Mouse (Mus musculus) lung, postnatal 36 days (tissue): Measurements from ENCODE around the gene Ctsa.
"Not testable (repeated sequence)": the region's sequence is repeated elsewhere in the genome, so short reads cannot be mapped to it uniquely, and the experiment has no call there.

Source experiments
- DNase-seq: peaks from one replicate; pipeline ENCODE4 v3.0.0; 2022; ENCODE audit warnings: mixed read lengths

Ctsa gene

GRCm38 (mm10) chr2:164856309-164857100 lies 23.8 kb downstream of the Ctsa start:
- no peak for DNase-seq

DNA sequence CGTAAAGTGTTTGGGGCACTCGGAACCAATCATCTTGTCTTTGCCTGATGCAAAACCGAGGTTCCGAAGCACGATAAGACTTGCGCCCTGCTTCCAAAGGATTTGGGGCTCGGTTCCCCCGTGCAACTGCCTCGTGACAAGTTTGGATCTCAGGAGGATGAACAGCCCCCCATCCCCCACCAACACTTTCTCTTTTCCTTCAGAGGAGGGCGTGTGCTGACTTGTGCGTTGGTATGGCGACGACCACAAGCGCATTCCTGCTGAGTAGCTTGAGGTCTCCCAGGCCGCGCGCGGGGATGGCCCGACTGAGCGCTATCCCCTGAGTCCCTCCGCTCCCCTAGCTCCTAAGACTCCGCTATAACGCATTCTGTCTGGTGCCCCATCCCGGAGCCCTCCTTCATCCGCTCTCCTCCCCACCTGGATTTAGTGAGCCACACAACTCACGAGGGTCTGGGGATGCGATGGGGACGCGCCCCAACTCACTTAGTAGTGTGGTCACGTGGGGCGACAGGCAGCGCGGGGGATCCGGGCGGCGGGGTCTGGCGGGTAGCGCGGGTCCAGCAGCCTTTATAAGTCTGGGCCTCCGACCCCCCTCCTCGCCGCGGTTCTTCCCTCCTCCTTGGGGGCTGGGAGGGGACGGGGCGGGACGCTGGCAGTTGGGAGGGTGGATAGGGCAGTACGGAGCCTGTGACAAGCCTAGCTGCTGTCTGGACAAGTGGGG lies 24.6 kb downstream of the Ctsa start, which contains the start of gene Pltp:
Pltp (minus strand) TSS at position 611 of the 721 bp plus-strand sequence.
- peak; percentile 82 for DNase-seq

GRCm38 (mm10) chr2:164857842-164858553 lies 25.3 kb downstream of the Ctsa start:
- DNase-seq, result no peak

DNA sequence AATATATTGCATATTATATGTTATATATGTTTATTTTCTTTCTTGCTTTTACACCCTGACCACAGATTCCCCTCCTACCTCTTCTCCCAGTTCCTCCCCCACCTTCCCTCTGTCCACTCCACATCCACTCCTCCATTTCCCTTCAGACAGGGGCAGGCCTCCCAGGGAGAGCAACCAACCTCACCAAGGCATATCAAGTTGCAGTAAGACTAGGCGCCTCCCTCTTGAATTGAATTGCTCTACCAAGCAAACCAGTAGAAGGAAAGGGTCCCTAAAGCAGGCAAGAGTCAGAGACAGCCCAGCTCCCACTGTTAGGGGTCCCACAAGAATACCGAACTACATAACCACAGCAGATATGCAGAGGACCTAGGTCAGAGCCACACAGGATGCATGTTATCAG lies 26.5 kb downstream of the Ctsa start:
- DNase-seq, result no peak

DNA sequence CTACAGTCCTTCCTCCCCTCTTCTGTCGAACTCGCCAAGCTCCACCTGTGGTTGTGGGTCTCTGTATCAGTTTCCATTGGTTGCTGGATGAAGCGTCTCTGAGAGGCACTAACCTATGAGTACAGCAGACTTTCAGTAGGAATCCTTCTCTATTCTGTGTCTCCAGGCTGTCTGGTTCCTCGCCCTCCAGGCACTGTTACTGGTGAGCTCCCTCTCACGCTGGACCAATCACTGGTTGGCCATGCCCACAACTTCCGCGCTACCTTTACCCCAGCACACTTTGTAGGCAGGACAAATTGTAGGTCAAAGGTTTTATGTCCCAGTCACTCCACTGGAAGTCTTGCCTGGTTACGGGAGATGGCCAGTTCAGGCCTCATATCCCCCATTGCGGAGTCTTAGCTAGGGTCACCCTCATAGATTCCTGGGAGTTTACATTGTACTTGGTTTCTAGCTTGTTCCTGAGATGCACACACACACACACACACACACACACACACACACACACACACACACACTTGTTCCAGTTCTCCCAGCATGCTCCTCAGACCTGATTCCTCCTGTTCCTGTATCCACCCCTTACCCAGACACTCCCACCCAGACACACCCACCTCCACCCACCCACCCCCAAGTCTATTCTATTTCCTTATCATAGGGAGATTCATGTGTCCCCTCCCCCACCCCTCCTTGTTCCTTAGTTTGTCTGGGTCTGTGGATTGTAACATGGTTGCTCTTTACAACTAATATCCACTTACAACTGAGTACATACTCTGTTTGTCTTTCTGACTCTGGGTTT lies 27.2 kb downstream of the Ctsa start:
- peak; percentile 43 for DNase-seq

DNA sequence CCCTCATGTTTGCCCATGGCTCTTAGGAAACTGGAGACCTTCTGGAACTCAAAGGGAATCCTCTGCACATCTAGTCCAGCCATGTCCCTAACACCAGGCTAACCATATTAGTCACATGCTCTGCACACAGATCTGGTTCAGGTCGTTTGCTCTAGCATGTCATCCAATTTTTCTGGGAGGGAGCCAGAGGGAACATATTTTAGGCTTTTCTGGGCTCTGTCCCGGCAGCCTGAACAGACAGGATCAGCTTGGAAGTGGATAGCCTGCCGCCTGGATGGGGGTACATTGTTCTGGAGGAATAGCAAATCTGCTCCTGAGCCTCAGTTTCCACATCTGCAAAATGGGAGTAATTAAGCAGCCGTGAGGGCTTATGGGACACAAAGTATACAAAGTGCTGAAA lies 28.4 kb downstream of the Ctsa start:
- DNase-seq, result no peak

DNA sequence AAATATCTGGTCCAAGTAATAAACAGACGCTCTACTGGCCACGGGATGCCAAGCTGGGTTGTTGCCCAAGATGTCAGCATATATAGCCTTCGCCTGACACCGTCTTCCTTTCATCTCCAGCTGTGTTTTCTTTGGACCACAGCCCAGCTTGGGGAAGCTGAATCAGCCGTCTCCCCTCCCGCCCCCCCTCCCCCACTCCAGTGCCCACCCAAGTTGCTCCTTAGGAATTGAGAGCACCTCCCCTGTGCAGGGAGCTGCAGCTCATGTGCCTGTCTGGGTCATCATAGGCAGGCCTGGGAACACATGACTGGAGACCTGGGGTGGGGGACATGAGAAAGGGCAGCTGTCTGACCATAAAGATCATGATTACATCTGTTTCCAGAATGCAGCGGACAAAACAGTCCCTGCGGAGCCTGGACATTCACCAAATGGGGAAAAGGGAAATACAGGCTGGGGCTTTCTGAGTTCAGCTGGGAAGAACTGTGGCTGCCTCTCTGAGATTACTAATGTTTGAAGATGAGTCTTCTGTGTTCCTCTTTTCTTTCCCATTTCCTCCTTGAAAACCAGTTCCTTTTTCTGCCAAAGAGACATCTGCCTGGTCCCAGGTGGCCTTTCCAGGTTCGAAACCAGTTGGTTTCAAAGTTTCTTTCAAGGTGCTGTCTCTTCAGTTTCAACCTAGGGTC lies 29.6 kb downstream of the Ctsa start:
- DNase-seq, result peak; percentile 86

- DNase-seq, result not testable (repeated sequence)
These were observed 30.7 kb downstream of the Ctsa start for GRCm38 (mm10) chr2:164863411-164863810.

GRCm38 (mm10) chr2:164864593-164864992 lies 31.9 kb downstream of the Ctsa start:
- no peak for DNase-seq

DNA sequence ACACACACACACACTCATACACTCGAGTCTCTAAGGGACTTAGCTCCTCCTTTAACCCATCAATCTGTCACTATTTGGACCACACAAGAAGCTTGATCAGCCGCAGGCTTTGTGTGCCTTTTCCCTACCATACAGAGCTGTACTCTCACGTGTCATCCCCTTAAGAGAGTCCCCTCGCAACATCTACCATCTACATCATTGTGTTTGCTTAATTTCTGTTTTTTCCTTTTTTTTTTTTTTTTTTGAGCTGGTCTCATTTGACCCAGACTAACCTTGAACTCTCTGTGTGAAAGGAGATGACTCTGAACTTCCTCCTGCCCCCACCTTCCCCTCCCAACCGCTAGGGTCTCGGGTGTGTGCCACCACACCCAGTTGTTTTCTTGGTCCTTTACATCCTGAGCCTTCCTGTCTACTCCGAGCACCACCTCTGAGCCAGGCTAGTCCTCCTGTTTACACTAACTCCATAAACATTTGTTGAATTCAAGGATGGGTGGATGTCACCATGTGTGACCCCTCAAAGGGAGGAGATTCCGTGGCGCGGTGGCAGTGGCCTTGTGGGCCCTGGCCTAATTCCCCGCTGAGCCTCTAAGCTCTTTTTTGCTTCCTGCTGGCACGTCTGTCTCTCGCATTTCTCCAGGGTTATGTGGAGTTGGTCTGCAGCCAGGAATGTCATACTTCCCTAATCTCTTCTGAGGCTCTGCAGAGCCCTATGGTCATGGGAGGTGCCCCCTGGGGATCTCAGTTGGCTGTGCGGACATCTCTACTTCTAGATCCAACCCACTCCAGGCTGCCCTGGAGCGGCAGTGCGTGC lies 34.3 kb downstream of the Ctsa start:
- peak; percentile 93 for DNase-seq

DNA sequence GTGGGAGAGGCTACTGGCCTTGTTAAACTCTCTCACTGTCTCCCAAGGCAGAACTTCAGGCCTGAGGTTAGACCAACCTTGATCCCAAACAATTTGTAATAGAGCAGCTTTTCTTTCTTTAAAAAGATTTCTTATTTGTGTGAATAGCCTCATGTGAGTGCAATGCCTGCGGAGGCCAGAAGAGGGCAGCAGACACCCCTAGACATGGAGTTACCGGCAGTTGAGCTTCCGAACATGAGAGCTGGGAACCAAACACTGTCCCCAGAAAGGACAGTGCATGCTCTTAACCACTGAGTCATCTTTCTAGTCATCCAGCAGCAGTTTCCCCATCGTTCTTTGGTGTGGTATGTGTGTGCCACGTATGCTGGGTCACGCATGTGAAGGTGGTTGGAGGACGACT lies 34.9 kb downstream of the Ctsa start:
- peak; percentile 60 for DNase-seq

DNA sequence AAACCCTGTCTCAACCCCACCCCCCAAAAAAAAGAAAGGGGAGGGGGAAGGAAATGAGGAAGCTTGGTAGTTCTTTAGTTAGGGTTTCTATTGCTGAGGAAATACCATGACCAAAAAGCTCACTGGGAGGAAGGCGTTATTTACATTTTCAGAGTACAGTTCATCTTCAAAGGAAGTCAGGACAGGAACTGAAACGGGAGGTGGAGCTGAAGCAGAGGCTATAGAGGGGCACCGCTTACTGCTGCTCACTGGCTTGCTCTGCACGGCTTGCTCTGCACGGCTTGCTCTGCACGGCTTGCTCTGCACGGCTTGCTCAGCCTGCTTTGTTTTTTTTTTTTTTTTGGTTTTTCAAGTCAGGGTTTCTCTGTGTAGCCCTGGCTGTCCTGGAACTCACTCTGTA lies 35.8 kb downstream of the Ctsa start:
- peak; percentile 70 for DNase-seq

GRCm38 (mm10) chr2:164871602-164872303 lies 39.1 kb downstream of the Ctsa start:
- DNase-seq, result no peak

DNA sequence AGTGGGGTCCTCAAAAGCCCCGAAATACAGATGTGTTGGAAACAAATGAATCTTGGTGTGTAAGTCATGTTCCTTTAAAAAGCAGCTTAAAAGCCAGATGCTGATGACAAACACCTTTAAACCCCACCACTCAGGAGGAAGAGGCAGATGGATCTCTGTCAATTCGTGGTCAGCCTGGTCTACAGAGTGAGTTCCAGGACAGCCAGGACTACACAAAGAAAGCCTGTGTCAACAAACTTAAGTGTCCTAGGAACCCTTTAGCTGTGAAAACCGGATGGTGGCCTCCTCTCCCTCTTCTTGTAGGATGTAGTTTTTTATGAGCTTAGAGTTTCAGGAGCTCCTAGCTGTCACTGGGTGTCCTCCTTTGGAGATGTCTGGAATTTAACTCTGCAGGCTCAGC lies 40.9 kb downstream of the Ctsa start:
- peak; percentile 43 for DNase-seq

DNA sequence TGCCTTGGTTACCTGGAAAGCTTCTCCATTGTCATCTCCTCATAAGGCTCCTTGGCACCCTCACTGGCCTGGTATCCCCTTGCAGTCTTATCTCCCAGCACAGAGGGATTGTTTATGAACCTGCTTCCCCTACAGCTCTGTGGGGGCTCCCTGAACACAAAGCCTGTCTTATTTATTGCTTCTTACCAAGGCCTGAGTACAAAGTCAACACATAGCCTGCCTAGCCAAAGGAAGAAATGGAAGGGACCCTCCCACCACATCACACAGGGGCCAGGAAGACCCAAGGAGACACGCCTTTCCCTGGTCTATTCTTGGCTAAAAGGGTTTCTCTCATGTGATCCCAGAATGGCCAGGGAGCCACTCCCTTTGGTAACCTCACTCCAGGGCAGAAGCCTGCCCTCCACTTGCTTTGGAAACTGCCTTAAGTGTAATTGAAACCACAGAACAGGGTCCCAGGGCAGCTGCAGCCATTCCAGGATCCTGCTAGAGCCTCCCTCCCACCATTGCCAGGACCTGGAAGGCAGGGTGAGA lies 41.6 kb downstream of the Ctsa start:
- DNase-seq, result peak; percentile 88

- DNase-seq, result not testable (repeated sequence)
These were observed 43.0 kb downstream of the Ctsa start for GRCm38 (mm10) chr2:164875648-164876047.

GRCm38 (mm10) chr2:164877376-164878215 lies 44.9 kb downstream of the Ctsa start:
- not testable (repeated sequence) for DNase-seq

DNA sequence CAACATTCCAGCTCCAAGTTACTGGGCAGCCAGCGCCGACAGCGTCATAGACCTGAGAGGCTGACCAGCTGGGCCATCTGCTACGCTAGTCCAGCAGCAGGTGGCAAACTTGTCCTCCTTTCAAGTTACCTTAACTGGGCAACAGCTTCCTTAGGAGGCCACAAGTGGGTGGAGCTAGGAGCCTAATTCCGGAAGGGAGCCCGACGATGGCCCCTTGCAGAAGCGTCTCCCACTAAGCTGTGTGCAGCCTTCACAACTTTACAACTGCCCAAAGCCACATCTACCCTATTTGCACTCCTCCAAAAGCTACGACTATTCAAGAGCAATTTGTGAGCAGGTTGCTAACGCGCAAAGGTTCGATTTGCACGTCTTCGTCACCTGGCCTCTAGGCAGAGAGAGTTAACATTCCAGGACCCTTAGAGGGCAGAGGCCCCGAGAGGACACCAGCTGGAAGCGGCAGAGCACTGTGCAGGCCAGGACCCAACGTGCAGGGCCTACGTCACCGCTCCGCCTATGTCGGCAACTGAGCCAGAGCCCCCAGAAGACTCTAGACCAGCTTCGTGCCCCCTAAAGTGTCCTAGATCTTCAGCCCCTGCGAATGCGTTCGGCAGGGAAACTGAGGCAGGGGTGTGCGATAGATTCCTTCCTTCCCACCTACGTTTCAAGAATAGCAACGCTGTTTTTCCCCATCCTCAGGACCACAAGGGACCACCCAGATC lies 46.0 kb downstream of the Ctsa start:
- DNase-seq, result peak; percentile 86

DNA sequence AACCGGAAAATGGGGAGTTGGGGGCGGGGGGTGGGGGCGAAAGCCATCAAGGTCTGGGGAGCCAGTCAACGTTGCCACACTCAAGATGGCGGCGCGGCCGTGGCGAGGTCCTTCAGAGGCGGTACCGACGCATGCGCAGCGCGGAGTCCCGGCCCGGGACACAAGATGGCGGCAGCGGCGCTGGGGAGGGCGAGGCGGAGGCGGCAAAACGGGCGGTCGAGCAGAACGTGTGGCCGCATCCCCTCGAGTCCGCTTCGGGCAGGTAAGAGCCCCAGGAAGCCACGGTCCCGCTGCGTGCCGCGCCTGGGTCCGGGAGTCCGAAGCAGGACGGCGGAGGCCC lies 46.5 kb downstream of the Ctsa start, which contains the start of gene Pcif1:
Pcif1 (plus strand) TSS at position 77 of the 340 bp plus-strand sequence.
- peak; percentile 93 for DNase-seq
